Mouse (Mus musculus): ENCODE measurements around the gene Lyrm7.

DNA sequence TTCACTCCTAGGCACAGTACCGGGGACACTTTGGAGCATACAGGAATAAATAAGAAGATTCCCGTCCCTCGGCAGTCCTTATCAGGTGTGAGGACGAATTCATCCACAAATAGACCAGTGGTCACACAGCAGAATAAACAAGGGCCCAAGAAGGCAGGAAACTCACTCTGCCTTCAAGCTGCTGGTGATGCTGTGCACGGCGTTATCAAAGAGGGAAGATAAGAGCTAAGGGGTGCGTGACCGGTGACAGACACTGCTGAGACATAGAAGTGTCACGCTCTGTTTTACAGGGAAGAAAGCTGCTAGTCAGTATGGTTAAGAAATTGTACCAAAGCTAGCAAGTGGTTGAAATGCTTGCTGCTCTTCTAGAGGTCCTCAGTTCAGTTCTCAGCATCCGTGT, 19.2 kb upstream of the Lyrm7 start:
- TF ChIP-seq CTCF (IDR thresholded peaks at IDR 0.05; ENCODE audit: extremely low read depth, insufficient read depth, insufficient read length, insufficient replicate concordance) (no peak), POLR2A (IDR thresholded peaks at IDR 0.05; ENCODE audit: low read depth, low read length) (no peak)

All from spleen, adult 2 months (tissue).